8 mouse cellular contexts compared by ENCODE assay signal in the genomic region with DNA sequence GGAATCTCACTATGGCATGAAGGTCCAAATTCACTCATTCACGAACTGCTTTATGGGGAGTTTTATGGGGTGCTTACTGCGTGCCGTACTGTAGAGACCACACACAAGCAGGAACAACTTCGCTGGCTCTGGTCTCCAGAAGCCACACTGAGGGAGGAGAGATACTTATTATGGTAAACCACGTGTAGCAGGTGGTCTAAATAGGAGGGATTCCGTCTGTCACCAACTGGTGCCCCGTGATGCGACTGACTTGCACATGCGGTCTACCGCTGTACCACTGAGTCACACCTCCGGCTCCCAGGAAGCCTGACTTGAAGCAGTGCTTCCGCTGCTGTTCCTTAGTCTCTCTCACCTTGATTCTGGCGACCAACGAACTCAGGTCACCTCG. TPM values are rescaled to one million over a fixed set of nuclear protein-coding genes. Genes with fewer than 3 reads are reported as not detected.
DNase-seq lines count a peak whose midpoint lies in the region; ATAC-seq lines count a peak whose summit lies in the region.

No protein-coding gene starts in this region.

- no peaks in the 10 kb centered on the region; the same call in 1 of the 2 replicates for H3K36me3 ChIP-seq in neural tube, embryonic 11.5 days (ENCODE audit: control insufficient read depth, insufficient read depth, low read length)
- H3K36me3 ChIP-seq in hindbrain, embryonic 11.5 days (ENCODE audit: control insufficient read depth, insufficient read depth, low read length), result no peaks in the 10 kb centered on the region
- H3K36me3 ChIP-seq in liver, embryonic 15.5 days (replicated peaks), result no peaks in the 10 kb centered on the region
- no peaks in the 10 kb centered on the region for H3K36me3 ChIP-seq in neural tube, embryonic 15.5 days

- peak; percentile 24 for DNase-seq in adrenal gland, postnatal 14 days
- no peak for DNase-seq in adrenal gland, adult 8-10 months
- no peak for DNase-seq in neural tube, embryonic 11.5 days (ENCODE audit: low spot score)
- DNase-seq in neural tube, embryonic 10.5 days (ENCODE audit: extremely low spot score, low spot score), result no peak
- no peak for DNase-seq in hindbrain, embryonic 11.5 days (ENCODE audit: low spot score)
- no peak for DNase-seq in Muller cell, postnatal 12 days (ENCODE audit: inconsistent ontology term)

- no peaks in the 10 kb centered on the region for H3K9me3 ChIP-seq in neural tube, embryonic 11.5 days (ENCODE audit: control insufficient read depth, low read length)
- no peaks in the 10 kb centered on the region for H3K9me3 ChIP-seq in hindbrain, embryonic 11.5 days (ENCODE audit: control insufficient read depth, low read length)
- H3K9me3 ChIP-seq in liver, embryonic 15.5 days (replicated peaks), result no peaks in the 10 kb centered on the region
- H3K9me3 ChIP-seq in neural tube, embryonic 15.5 days (replicated peaks), result no peaks in the 10 kb centered on the region

- H3K4me2 ChIP-seq in neural tube, embryonic 11.5 days (ENCODE audit: low read depth), result peak overlapping the region; percentile 88
- peak overlapping the region; percentile 83 for H3K4me2 ChIP-seq in hindbrain, embryonic 11.5 days (replicated peaks; ENCODE audit: low read depth, low read length)
- peak overlapping the region; percentile 81 for H3K4me2 ChIP-seq in liver, embryonic 15.5 days
- H3K4me2 ChIP-seq in neural tube, embryonic 15.5 days, result peak overlapping the region; percentile 91

- peak overlapping the region; percentile 96 for H3K27ac ChIP-seq in neural tube, embryonic 11.5 days (ENCODE audit: low read depth, low read length)
- peak overlapping the region; percentile 98; the same call in 1 of the 2 replicates for H3K27ac ChIP-seq in hindbrain, embryonic 11.5 days (ENCODE audit: low read depth, low read length)
- peak overlapping the region; percentile 89 for H3K27ac ChIP-seq in liver, embryonic 15.5 days (replicated peaks)
- H3K27ac ChIP-seq in neural tube, embryonic 15.5 days (replicated peaks), result peak overlapping the region; percentile 98

- ATAC-seq in neural tube, embryonic 11.5 days (ENCODE audit: insufficient read depth, low FRiP score, low TSS enrichment), result no peak
- ATAC-seq in hindbrain, embryonic 11.5 days (ENCODE audit: low FRiP score), result peak; percentile 5; the same call in 1 of the 2 replicates
- ATAC-seq in liver, embryonic 15.5 days (ENCODE audit: insufficient read depth), result peak; percentile 13; the same call in 1 of the 2 replicates
- ATAC-seq in neural tube, embryonic 15.5 days (ENCODE audit: low FRiP score), result peak; percentile 25; the same call in 1 of the 2 replicates

- peak overlapping the region; percentile 95 for H3K9ac ChIP-seq in neural tube, embryonic 11.5 days (ENCODE audit: low read length)
- H3K9ac ChIP-seq in hindbrain, embryonic 11.5 days (ENCODE audit: low read depth, low read length), result peak overlapping the region; percentile 91
- 0 out of 2 replicates have a peak overlapping the region, but pooled peaks have one; percentile 32 for H3K9ac ChIP-seq in liver, embryonic 15.5 days
- H3K9ac ChIP-seq in neural tube, embryonic 15.5 days (replicated peaks), result peak overlapping the region; percentile 91

- H3K4me1 ChIP-seq in neural tube, embryonic 11.5 days (ENCODE audit: control insufficient read depth, insufficient read depth, low read length), result peaks cover 6% of the 10 kb centered on the region
- no peaks in the 10 kb centered on the region; the same call in 1 of the 2 replicates for H3K4me1 ChIP-seq in hindbrain, embryonic 11.5 days (replicated peaks; ENCODE audit: control insufficient read depth, insufficient read depth, low read length)
- peaks cover 15% of the 10 kb centered on the region for H3K4me1 ChIP-seq in liver, embryonic 15.5 days (replicated peaks)
- H3K4me1 ChIP-seq in neural tube, embryonic 15.5 days, result peaks cover 32% of the 10 kb centered on the region

- H3K4me3 ChIP-seq in neural tube, embryonic 11.5 days (ENCODE audit: low read depth, low read length), result peak overlapping the region; percentile 84
- H3K4me3 ChIP-seq in hindbrain, embryonic 11.5 days (ENCODE audit: low read depth, low read length), result peak overlapping the region; percentile 59
- H3K4me3 ChIP-seq in liver, embryonic 15.5 days (replicated peaks), result peak overlapping the region; percentile 67
- peak overlapping the region; percentile 68 for H3K4me3 ChIP-seq in neural tube, embryonic 15.5 days (replicated peaks)

- 3% methylated on average over 15 of the region's 15 CpGs for WGBS in neural tube, embryonic 11.5 days
- WGBS in hindbrain, embryonic 11.5 days, result 2% methylated on average over 15 of the region's 15 CpGs
- WGBS in liver, embryonic 15.5 days (ENCODE audit: insufficient replicate concordance), result 2% methylated on average over 15 of the region's 15 CpGs
- WGBS in neural tube, embryonic 15.5 days, result under 1% methylated on average over 15 of the region's 15 CpGs

- no peaks in the 10 kb centered on the region for H3K27me3 ChIP-seq in neural tube, embryonic 11.5 days (ENCODE audit: control insufficient read depth, insufficient read depth, low read length)
- H3K27me3 ChIP-seq in hindbrain, embryonic 11.5 days (ENCODE audit: control insufficient read depth, insufficient read depth, low read length), result no peaks in the 10 kb centered on the region
- peaks cover 22% of the 10 kb centered on the region for H3K27me3 ChIP-seq in liver, embryonic 15.5 days
- 0 out of 2 replicates have a peak, but pooled peaks cover 3% of the 10 kb centered on the region for H3K27me3 ChIP-seq in neural tube, embryonic 15.5 days (replicated peaks)

RNA-seq across cellular contexts. Expression of a gene that starts 1.0 kb away (rescaled TPM):
- 27.4 and 32.3 TPM in 2 replicates for total RNA-seq in adrenal gland, postnatal 14 days (2021)
- 10 to 100 TPM; 39.1 to 46.8 (median 42.3) TPM for total RNA-seq in adrenal gland, adult 8-10 months (2022)
- 20.6 and 23.0 TPM in 2 replicates for polyA plus RNA-seq in neural tube, embryonic 11.5 days (2014; fragmentation: Nextera tagmentation; extraction: Ambion mirVana)
- polyA plus RNA-seq in hindbrain, embryonic 11.5 days (2014; fragmentation: Nextera tagmentation; extraction: Ambion mirVana), result 14.5 and 17.4 TPM in 2 replicates
- polyA plus RNA-seq in liver, embryonic 15.5 days (2015; fragmentation: Nextera tagmentation; extraction: Ambion mirVana), result 4.1 and 5.3 TPM in 2 replicates
- 10.2 and 10.4 TPM in 2 replicates for polyA plus RNA-seq in neural tube, embryonic 15.5 days (2015; fragmentation: Nextera tagmentation; extraction: Ambion mirVana)

Comparison
In these comparisons a context has a peak if more than half of its experiments do, and no peak if none do; other contexts are left out.
1. H3K9ac ChIP-seq: peak in every context shown above with its lines; median percentile 95 in neural tube, embryonic 11.5 days; 91 in hindbrain, embryonic 11.5 days; 91 in neural tube, embryonic 15.5 days; 32 in liver, embryonic 15.5 days.